In genomic region chr7:63774291-63774690, GRCm38 (mm10) we compare ENCODE assay signal across 21 mouse cellular contexts.
DNase-seq lines count a peak whose midpoint lies in the region; ATAC-seq and TF ChIP-seq lines count a peak whose summit lies in the region.
"Had no signal": no experiment of that assay in that cellular context is flagged by ENCODE, and none has a peak within 500 bp of the region (broad histone marks: within the 10 kb centered on the region; RNA-seq: fewer than 3 reads in every experiment).

No protein-coding gene starts in this region.

- WGBS in forebrain, embryonic 10.5 days = 54% methylated on average over 1 of the region's 1 CpGs
- 48% methylated on average over 1 of the region's 1 CpGs for WGBS in forebrain, embryonic 15.5 days
- 79% methylated on average over 1 of the region's 1 CpGs for WGBS in kidney, adult 2 months

- no peaks in the 10 kb centered on the region for H3K27me3 ChIP-seq in forebrain, embryonic 10.5 days (ENCODE audit: poor library complexity, severe bottlenecking)
- no peaks in the 10 kb centered on the region for H3K27me3 ChIP-seq in forebrain, embryonic 15.5 days
- no peaks in the 10 kb centered on the region for H3K27me3 ChIP-seq in kidney, adult 2 months (replicated peaks; ENCODE audit: control insufficient read depth, insufficient read depth, low read length)
- H3K27me3 ChIP-seq: limb, embryonic 12.5 days; liver, embryonic 12.5 days; neural tube, embryonic 15.5 days had no signal

- no peaks in the 10 kb centered on the region for H3K36me3 ChIP-seq in forebrain, embryonic 10.5 days (replicated peaks)
- H3K36me3 ChIP-seq in forebrain, embryonic 15.5 days = no peaks in the 10 kb centered on the region
- H3K36me3 ChIP-seq in kidney, adult 2 months (ENCODE audit: control insufficient read depth, insufficient read depth, low read length) = no peaks in the 10 kb centered on the region
- H3K36me3 ChIP-seq: heart, embryonic 10.5 days; hindbrain, embryonic 10.5 days; limb, embryonic 12.5 days; liver, embryonic 12.5 days; neural tube, embryonic 15.5 days had no signal

- TF ChIP-seq POLR2A in kidney, adult 2 months (IDR thresholded peaks at IDR 0.05; ENCODE audit: low read depth, low read length) = no peak

- no peak overlapping the region for H3K27ac ChIP-seq in forebrain, embryonic 10.5 days
- no peak overlapping the region for H3K27ac ChIP-seq in forebrain, embryonic 15.5 days (replicated peaks)
- no peak overlapping the region for H3K27ac ChIP-seq in kidney, adult 2 months (ENCODE audit: insufficient read depth, low read depth, low read length)
- H3K27ac ChIP-seq: heart, embryonic 10.5 days; hindbrain, embryonic 10.5 days; hindbrain, postnatal 0 days; kidney, postnatal 0 days; limb, embryonic 12.5 days; liver, embryonic 12.5 days; neural tube, embryonic 15.5 days had no signal

- H3K9ac ChIP-seq in forebrain, embryonic 15.5 days (replicated peaks) = no peak overlapping the region
- H3K9ac ChIP-seq: limb, embryonic 12.5 days; liver, embryonic 12.5 days; neural tube, embryonic 15.5 days had no signal

- H3K4me3 ChIP-seq in forebrain, embryonic 10.5 days = no peak overlapping the region
- no peak overlapping the region for H3K4me3 ChIP-seq in forebrain, embryonic 15.5 days
- no peak overlapping the region for H3K4me3 ChIP-seq in kidney, adult 2 months (ENCODE audit: insufficient read depth, low read depth, low read length)
- H3K4me3 ChIP-seq: heart, embryonic 10.5 days; hindbrain, embryonic 10.5 days; limb, embryonic 12.5 days; liver, embryonic 12.5 days; neural tube, embryonic 15.5 days had no signal

- H3K4me2 ChIP-seq in forebrain, embryonic 15.5 days (replicated peaks) = no peak overlapping the region
- H3K4me2 ChIP-seq: limb, embryonic 12.5 days; liver, embryonic 12.5 days; neural tube, embryonic 15.5 days had no signal

- no peaks in the 10 kb centered on the region for H3K9me3 ChIP-seq in forebrain, embryonic 10.5 days
- H3K9me3 ChIP-seq in forebrain, embryonic 15.5 days = no peaks in the 10 kb centered on the region
- H3K9me3 ChIP-seq: heart, embryonic 10.5 days; hindbrain, embryonic 10.5 days; limb, embryonic 12.5 days; liver, embryonic 12.5 days; neural tube, embryonic 15.5 days had no signal

- ATAC-seq in forebrain, embryonic 15.5 days (replicated peaks) = no peak
- ATAC-seq: hindbrain, postnatal 0 days; intestine, postnatal 0 days; liver, embryonic 12.5 days; midbrain, embryonic 16.5 days had no signal

- peak; percentile 11 for DNase-seq in forebrain, embryonic 10.5 days (ENCODE audit: extremely low spot score, low spot score)
- peak; percentile 5 to 43 for DNase-seq in spleen, postnatal 4 days (ENCODE audit: low spot score in 2 of 2)
- no peak for DNase-seq in spleen, postnatal 14 days (ENCODE audit: low spot score in 2 of 2)
- DNase-seq in cerebellum, adult 9-10 months = peak; percentile 68
- DNase-seq in telencephalon, adult 2 months (ENCODE audit: low read depth, low spot score) = peak; percentile 78
- DNase-seq in adrenal gland, adult 8-10 months = no peak
- no peak for DNase-seq in kidney, adult 2 months
- DNase-seq: adrenal gland, postnatal 25 days; lung, adult 2 months; lung, postnatal 36 days; thymus, postnatal 4 days had no signal

- TF ChIP-seq CTCF in kidney, adult 2 months (conservative IDR thresholded peaks at IDR 0.05; ENCODE audit: insufficient read depth, insufficient read length, low read depth, low read length) = no peak

- peaks cover 5% of the 10 kb centered on the region; the same call in 1 of the 2 replicates for H3K4me1 ChIP-seq in forebrain, embryonic 10.5 days
- no peaks in the 10 kb centered on the region for H3K4me1 ChIP-seq in forebrain, embryonic 15.5 days
- no peaks in the 10 kb centered on the region for H3K4me1 ChIP-seq in kidney, adult 2 months (ENCODE audit: control insufficient read depth, insufficient read depth, low read length)
- H3K4me1 ChIP-seq: heart, embryonic 10.5 days; hindbrain, embryonic 10.5 days; limb, embryonic 12.5 days; liver, embryonic 12.5 days; neural tube, embryonic 15.5 days had no signal

Comparison
In these comparisons a context has a peak if more than half of its experiments do, and no peak if none do; other contexts are left out.
1. DNase-seq: peak in forebrain, embryonic 10.5 days (single experiment), spleen, postnatal 4 days (2 of 2), cerebellum, adult 9-10 months (single experiment) and telencephalon, adult 2 months (single experiment); none in spleen, postnatal 14 days (0 of 2), adrenal gland, adult 8-10 months (single experiment) and kidney, adult 2 months (single experiment).